Mouse (Mus musculus): ENCODE data around the gene U2af2.

DNA sequence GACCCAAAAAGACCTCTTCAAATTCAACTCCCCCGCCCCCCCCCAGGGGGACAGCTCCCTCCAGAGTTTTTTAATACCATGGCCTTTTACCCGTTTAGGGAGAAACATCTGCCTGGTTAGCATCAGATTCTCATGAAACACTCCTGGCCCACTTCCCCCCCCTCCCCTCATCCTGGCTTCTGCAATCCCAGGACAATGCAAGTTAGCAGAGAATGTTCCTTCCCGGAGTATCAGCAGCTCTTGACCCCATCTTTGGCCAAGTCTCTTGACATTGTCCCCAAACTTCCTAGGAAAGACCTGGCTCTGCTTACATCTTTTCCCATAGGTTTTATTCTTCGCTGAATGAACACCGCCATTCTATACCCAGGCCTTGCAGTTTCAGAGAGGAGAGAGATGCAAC, 40.7 kb upstream of the U2af2 start:
- TF ChIP-seq MAFK (IDR thresholded peaks at IDR 0.05; ENCODE audit: insufficient read depth, low read depth, low read length) (no peak), ZC3H11A (IDR thresholded peaks at IDR 0.05; ENCODE audit: borderline replicate concordance, low read depth, low read length) (no peak)

Measured in ES-E14 (cell line).